Mouse (Mus musculus) layer of hippocampus, adult 18-20 months (tissue): Measurements from ENCODE around the gene Nos1ap. TPM values are rescaled to one million over a fixed set of nuclear protein-coding genes. Genes with fewer than 3 reads are reported as not detected.
A peak's percentile ranks its signal among the peaks of the same experiment; 100 is the strongest.

ENCODE experiments used
- DNase-seq, 2 experiments: peaks; one replicate each; pipeline ENCODE4 v3.0.0; 2022; ENCODE audit warnings: low spot score in 2 of 2
- long read RNA-seq: library from polyadenylated mRNA; stranded (forward); transcript quantifications from one replicate; pipeline ENCODE4 v2.0.0, GENCODE M21; 2021
- total RNA-seq, 2 experiments: library from RNA; stranded (reverse); gene quantifications; 2 replicates each; pipeline ENCODE4 v1.2.3; 2021

The Nos1ap gene
- 100 to 1,000 TPM; 187 to 213 TPM for total RNA-seq
- long read RNA-seq, transcript Nos1ap-208 (3 exons, 781 nt) = minor isoform, 13 of 112 reads
- long read RNA-seq, transcript Nos1ap-202 (10 exons, 3,022 nt) = major isoform, 39 of 112 reads
- long read RNA-seq, partial matches to known transcripts = 22 of 112 reads
- long read RNA-seq, other reads (novel, unspliced or antisense) = 35 of 112 reads

- peak; percentile 78 to 89 for DNase-seq
These were observed at the start of gene Nos1ap for GRCm38 (mm10) chr1:170589219-170590040. Nos1ap (minus strand) TSS chr1:170589861.

- no peak for DNase-seq
These were observed 49.3 kb upstream of the Nos1ap start for GRCm38 (mm10) chr1:170638941-170639340.

- DNase-seq = no peak
These were observed 43.2 kb upstream of the Nos1ap start for GRCm38 (mm10) chr1:170632856-170633255.

- peak; percentile 76 to 94 for DNase-seq
These were observed 42.7 kb upstream of the Nos1ap start for GRCm38 (mm10) chr1:170632385-170632784.

- DNase-seq = no peak
These were observed 41.9 kb upstream of the Nos1ap start for GRCm38 (mm10) chr1:170631571-170631970.

- no peak for DNase-seq
These were observed 40.8 kb upstream of the Nos1ap start for GRCm38 (mm10) chr1:170630489-170630888.

- no peak for DNase-seq
These were observed 33.8 kb upstream of the Nos1ap start for GRCm38 (mm10) chr1:170623432-170623831.

- DNase-seq = no peak
These were observed 33.3 kb upstream of the Nos1ap start for GRCm38 (mm10) chr1:170622934-170623333.

- DNase-seq = no peak
These were observed 30.2 kb upstream of the Nos1ap start for GRCm38 (mm10) chr1:170619686-170620374.

GRCm38 (mm10) chr1:170612968-170613872, 23.6 kb upstream of the Nos1ap start:
- DNase-seq = peak; percentile 65 to 81

- DNase-seq = no peak
These were observed 22.0 kb upstream of the Nos1ap start for GRCm38 (mm10) chr1:170611631-170612030.

- DNase-seq = no peak
These were observed 21.0 kb upstream of the Nos1ap start for GRCm38 (mm10) chr1:170610695-170611094.

GRCm38 (mm10) chr1:170610289-170610688, 20.6 kb upstream of the Nos1ap start:
- DNase-seq = no peak

GRCm38 (mm10) chr1:170609872-170610271, 20.2 kb upstream of the Nos1ap start:
- no peak for DNase-seq

GRCm38 (mm10) chr1:170608461-170609071, 18.9 kb upstream of the Nos1ap start:
- DNase-seq = no peak

GRCm38 (mm10) chr1:170607231-170607917, 17.7 kb upstream of the Nos1ap start:
- DNase-seq = no peak

- no peak for DNase-seq
These were observed 15.8 kb upstream of the Nos1ap start for GRCm38 (mm10) chr1:170605228-170606001.

- no peak for DNase-seq
These were observed 4.9 kb upstream of the Nos1ap start for GRCm38 (mm10) chr1:170594575-170594974.

- no peak for DNase-seq
These were observed 870 bp upstream of the Nos1ap start for GRCm38 (mm10) chr1:170590531-170590930.
